In genomic region chr1:126806548-126806947, GRCm38 (mm10) we compare ENCODE assay signal across 9 mouse cellular contexts. TPM values are rescaled to one million over a fixed set of nuclear protein-coding genes. Genes with fewer than 3 reads are reported as not detected.
DNase-seq lines count a peak whose midpoint lies in the region; ATAC-seq and TF ChIP-seq lines count a peak whose summit lies in the region.
"Had no signal": no experiment of that assay in that cellular context is flagged by ENCODE, and none has a peak within 500 bp of the region (broad histone marks: within the 10 kb centered on the region; RNA-seq: fewer than 3 reads in every experiment).

No protein-coding gene starts in this region.

- no peak for TF ChIP-seq POLR2A in kidney, adult 2 months (IDR thresholded peaks at IDR 0.05; ENCODE audit: low read depth, low read length)

- WGBS in heart, embryonic 10.5 days: 61% methylated on average over 7 of the region's 7 CpGs
- WGBS in kidney, adult 2 months: 54% methylated on average over 7 of the region's 7 CpGs
- WGBS in midbrain, embryonic 15.5 days: 68% methylated on average over 7 of the region's 7 CpGs

- TF ChIP-seq CTCF in layer of hippocampus, adult 2 months (conservative IDR thresholded peaks at IDR 0.05): no peak
- TF ChIP-seq CTCF in kidney, adult 2 months (conservative IDR thresholded peaks at IDR 0.05; ENCODE audit: insufficient read depth, insufficient read length, low read depth, low read length): no peak

- H3K36me3 ChIP-seq in heart, embryonic 10.5 days: no peaks in the 10 kb centered on the region
- H3K36me3 ChIP-seq in kidney, adult 2 months (ENCODE audit: control insufficient read depth, insufficient read depth, low read length): no peaks in the 10 kb centered on the region
- no peaks in the 10 kb centered on the region for H3K36me3 ChIP-seq in midbrain, embryonic 15.5 days (replicated peaks)

- H3K4me2 ChIP-seq in midbrain, embryonic 15.5 days: no peak overlapping the region

- peak overlapping the region; percentile 43; the same call in 1 of the 2 replicates for H3K27ac ChIP-seq in layer of hippocampus, adult 2 months
- H3K27ac ChIP-seq in heart, embryonic 10.5 days: no peak overlapping the region
- no peak overlapping the region for H3K27ac ChIP-seq in kidney, adult 2 months (ENCODE audit: insufficient read depth, low read depth, low read length)
- no peak overlapping the region for H3K27ac ChIP-seq in midbrain, embryonic 15.5 days
- H3K27ac ChIP-seq: liver, embryonic 14.5 days had no signal

- H3K27me3 ChIP-seq in heart, embryonic 10.5 days (ENCODE audit: insufficient read depth, poor library complexity, severe bottlenecking): no peaks in the 10 kb centered on the region
- no peaks in the 10 kb centered on the region for H3K27me3 ChIP-seq in kidney, adult 2 months (replicated peaks; ENCODE audit: control insufficient read depth, insufficient read depth, low read length)
- H3K27me3 ChIP-seq in midbrain, embryonic 15.5 days (replicated peaks): no peaks in the 10 kb centered on the region

- DNase-seq in layer of hippocampus, adult 2 months (ENCODE audit: low spot score in 2 of 2): no peak
- DNase-seq in layer of hippocampus, postnatal 10 days (ENCODE audit: low spot score in 2 of 2): no peak
- peak; percentile 71 for DNase-seq in urinary bladder, postnatal 14 days (ENCODE audit: low spot score)
- no peak for DNase-seq in urinary bladder, adult 2 months (ENCODE audit: low spot score)
- peak; percentile 55 for DNase-seq in heart, embryonic 10.5 days (ENCODE audit: low spot score)
- no peak for DNase-seq in kidney, adult 2 months
- DNase-seq: midbrain, embryonic 14.5 days had no signal

- H3K9ac ChIP-seq in midbrain, embryonic 15.5 days: no peak overlapping the region
- H3K9ac ChIP-seq: liver, embryonic 14.5 days had no signal

- no peak for ATAC-seq in midbrain, embryonic 15.5 days (replicated peaks)

- H3K4me3 ChIP-seq in layer of hippocampus, adult 2 months: no peak overlapping the region
- H3K4me3 ChIP-seq in heart, embryonic 10.5 days: no peak overlapping the region
- H3K4me3 ChIP-seq in kidney, adult 2 months (ENCODE audit: insufficient read depth, low read depth, low read length): no peak overlapping the region
- no peak overlapping the region for H3K4me3 ChIP-seq in midbrain, embryonic 15.5 days

- peaks cover 5% of the 10 kb centered on the region; the same call in 1 of the 2 replicates for H3K4me1 ChIP-seq in heart, embryonic 10.5 days
- no peaks in the 10 kb centered on the region for H3K4me1 ChIP-seq in kidney, adult 2 months (ENCODE audit: control insufficient read depth, insufficient read depth, low read length)
- H3K4me1 ChIP-seq in midbrain, embryonic 15.5 days: no peaks in the 10 kb centered on the region

- H3K9me3 ChIP-seq in heart, embryonic 10.5 days: no peaks in the 10 kb centered on the region
- H3K9me3 ChIP-seq in midbrain, embryonic 15.5 days: no peaks in the 10 kb centered on the region

RNA-seq across cellular contexts. Expression of gene Nckap5, which starts 24.1 kb away (rescaled TPM):
- total RNA-seq in layer of hippocampus, adult 2 months (2021): 10 to 100 TPM; 10.5 to 11.8 TPM
- total RNA-seq in layer of hippocampus, postnatal 10 days (2021): 10 to 100 TPM; 17.7 to 22.7 TPM
- 4.6 and 4.7 TPM in 2 replicates for polyA plus RNA-seq in urinary bladder, adult 2 months (2012; rRNA removed)
- polyA plus RNA-seq in heart, embryonic 10.5 days (2016; fragmentation: Nextera tagmentation; extraction: Ambion mirVana): 2.2 and 2.3 TPM in 2 replicates
- polyA plus RNA-seq in kidney, adult 2 months (2012; rRNA removed): 3.1 and 3.6 TPM in 2 replicates
- polyA plus RNA-seq in midbrain, embryonic 15.5 days (2015; fragmentation: Nextera tagmentation; extraction: Ambion mirVana): 11.5 TPM in 2 replicates

Comparison
In these comparisons a context has a peak if more than half of its experiments do, and no peak if none do; other contexts are left out.
1. DNase-seq: peak in urinary bladder, postnatal 14 days (single experiment) and heart, embryonic 10.5 days (single experiment); none in layer of hippocampus, adult 2 months (0 of 2), layer of hippocampus, postnatal 10 days (0 of 2), urinary bladder, adult 2 months (single experiment) and kidney, adult 2 months (single experiment).